Mouse (Mus musculus) neural tube, embryonic 14.5 days (tissue): ENCODE measurements around the gene Mdh2. TPM values are rescaled to one million over a fixed set of nuclear protein-coding genes. Genes with fewer than 3 reads are reported as not detected.

Source experiments
- ATAC-seq: fragments of 200-750 bp; cut with Nextera tagmentation; 2 replicates; pipeline ENCODE4 v1.8.0; 2017; ENCODE audit warnings: low read depth, mild to moderate bottlenecking, moderate TSS enrichment, moderate library complexity
- H3K27ac ChIP-seq: fragments of 300-500 bp; sonication (generic); 2 replicates; pipeline ENCODE4 v1.5.1; 2014; ENCODE audit warnings: low read depth, mild to moderate bottlenecking, control low read depth, low read length, moderate library complexity, mixed read lengths
- H3K27me3 ChIP-seq: fragments of 300-500 bp; sonication (generic); 2 replicates; pipeline ENCODE4 v1.6.1; 2014; ENCODE audit warnings: low read length; ENCODE audit not compliant: control insufficient read depth, insufficient read depth
- H3K36me3 ChIP-seq: fragments of 300-500 bp; sonication (generic); 2 replicates; pipeline ENCODE4 v1.6.1; 2014; ENCODE audit warnings: low read length, mixed read lengths; ENCODE audit not compliant: control insufficient read depth, insufficient read depth
- H3K4me1 ChIP-seq: fragments of 300-500 bp; sonication (generic); 2 replicates; pipeline ENCODE4 v1.6.1; 2014; ENCODE audit warnings: low read length; ENCODE audit not compliant: control insufficient read depth, insufficient read depth
- H3K4me2 ChIP-seq: fragments of 300-500 bp; sonication (generic); 2 replicates; pipeline ENCODE4 v1.6.1; 2014; ENCODE audit warnings: mild to moderate bottlenecking, low read depth, low read length, control low read depth
- H3K4me3 ChIP-seq: fragments of 300-500 bp; sonication (generic); 2 replicates; pipeline ENCODE4 v1.5.1; 2014; ENCODE audit warnings: low read depth, low read length, control low read depth, mixed read lengths
- H3K9ac ChIP-seq: fragments of 300-500 bp; sonication (generic); replicated peaks from 2 replicates; pipeline ENCODE4 v1.6.1; 2014; ENCODE audit warnings: low read depth, mild to moderate bottlenecking, control low read depth, low read length, mixed read lengths
- H3K9me3 ChIP-seq: fragments of 300-500 bp; sonication (generic); 2 replicates; pipeline ENCODE4 v1.6.1; 2016; ENCODE audit warnings: low read length; ENCODE audit not compliant: control insufficient read depth
- WGBS: fragments of 180-500 bp; shearing (Covaris S2); extraction: QIAGEN DNeasy Blood & Tissue Kit; methylation state at CpG from one replicate; pipeline ENCODE4 v1.1.7; 2014; 5-methylcytosine and 5-hydroxymethylcytosine counted together
- polyA plus RNA-seq: library from polyadenylated mRNA; unstranded; fragments of >200 nt; fragmentation: Nextera tagmentation; extraction: Ambion mirVana; gene quantifications from 2 replicates; pipeline ENCODE4 v1.2.1, GENCODE M21; 2014

Mdh2 gene
- 680 and 694 TPM in 2 replicates for polyA plus RNA-seq

- WGBS: 1% methylated on average over 70 of the region's 70 CpGs
- H3K4me3 ChIP-seq: peak within 1 kb of the TSS; percentile 74
- no peaks in the 10 kb centered on the region for H3K9me3 ChIP-seq
- ATAC-seq: peak; percentile 98
- H3K9ac ChIP-seq: peak within 1 kb of the TSS; percentile 93
- H3K27ac ChIP-seq: peak within 1 kb of the TSS; percentile 90
- H3K36me3 ChIP-seq: peaks cover 18% of the 10 kb centered on the region
- no peaks in the 10 kb centered on the region for H3K27me3 ChIP-seq
- peaks cover 13% of the 10 kb centered on the region for H3K4me1 ChIP-seq
- peak within 1 kb of the TSS; percentile 95 for H3K4me2 ChIP-seq
Measured at GRCm38 (mm10) chr5:135778471-135779445, at the start of gene Mdh2. Gene Mdh2 (plus strand): TSS chr5:135778480.

- 86% methylated on average over 13 of the region's 13 CpGs for WGBS
- Histone ChIP-seq H3K27me3 (no peaks in the 10 kb centered on the region), H3K27ac (no peak overlapping the region), H3K36me3 (peaks cover 51% of the 10 kb centered on the region), H3K4me1 (peaks cover 31% of the 10 kb centered on the region), H3K9me3 (no peaks in the 10 kb centered on the region), H3K4me2 (no peak overlapping the region), H3K4me3 (no peak overlapping the region), H3K9ac (no peak overlapping the region)
- ATAC-seq: no peak
Measured at GRCm38 (mm10) chr5:135729351-135729750, 48.9 kb upstream of the Mdh2 start.

GRCm38 (mm10) chr5:135730278-135730677 lies 48.0 kb upstream of the Mdh2 start:
- Histone ChIP-seq H3K4me1 (peaks cover 22% of the 10 kb centered on the region), H3K27ac (no peak overlapping the region), H3K4me3 (no peak overlapping the region), H3K27me3 (no peaks in the 10 kb centered on the region), H3K36me3 (peaks cover 60% of the 10 kb centered on the region), H3K9ac (no peak overlapping the region), H3K9me3 (no peaks in the 10 kb centered on the region), H3K4me2 (no peak overlapping the region)
- 92% methylated on average over 10 of the region's 10 CpGs for WGBS
- ATAC-seq: no peak

GRCm38 (mm10) chr5:135730916-135731315 lies 47.4 kb upstream of the Mdh2 start:
- Histone ChIP-seq H3K27me3 (no peaks in the 10 kb centered on the region), H3K4me1 (peaks cover 16% of the 10 kb centered on the region), H3K9me3 (no peaks in the 10 kb centered on the region), H3K4me2 (no peak overlapping the region), H3K9ac (no peak overlapping the region), H3K36me3 (peaks cover 64% of the 10 kb centered on the region), H3K4me3 (no peak overlapping the region), H3K27ac (no peak overlapping the region)
- 92% methylated on average over 10 of the region's 10 CpGs for WGBS
- ATAC-seq: no peak

- peaks cover 65% of the 10 kb centered on the region for H3K36me3 ChIP-seq
- WGBS: 94% methylated on average over 16 of the region's 16 CpGs
Measured at GRCm38 (mm10) chr5:135731322-135731721, 47.0 kb upstream of the Mdh2 start.

GRCm38 (mm10) chr5:135733071-135733470 lies 45.2 kb upstream of the Mdh2 start:
- Histone ChIP-seq H3K4me2 (no peak overlapping the region), H3K36me3 (peaks cover 75% of the 10 kb centered on the region), H3K4me1 (no peaks in the 10 kb centered on the region), H3K27ac (no peak overlapping the region), H3K27me3 (no peaks in the 10 kb centered on the region), H3K4me3 (no peak overlapping the region), H3K9me3 (no peaks in the 10 kb centered on the region), H3K9ac (no peak overlapping the region)
- no peak for ATAC-seq
- 92% methylated on average over 4 of the region's 4 CpGs for WGBS

More at GRCm38 (mm10) chr5:135731322-135731721, 47.0 kb upstream of the Mdh2 start:
- no peak overlapping the region for H3K27ac ChIP-seq
- ATAC-seq: no peak
- no peak overlapping the region for H3K4me2 ChIP-seq
- no peaks in the 10 kb centered on the region for H3K9me3 ChIP-seq
- no peak overlapping the region for H3K4me3 ChIP-seq
- H3K9ac ChIP-seq: no peak overlapping the region
- peaks cover 12% of the 10 kb centered on the region for H3K4me1 ChIP-seq
- H3K27me3 ChIP-seq: no peaks in the 10 kb centered on the region

GRCm38 (mm10) chr5:135734057-135734680 lies 44.1 kb upstream of the Mdh2 start:
- H3K4me1 ChIP-seq: no peaks in the 10 kb centered on the region
- no peaks in the 10 kb centered on the region for H3K9me3 ChIP-seq
- no peak overlapping the region for H3K9ac ChIP-seq
- H3K27ac ChIP-seq: no peak overlapping the region
- H3K4me2 ChIP-seq: no peak overlapping the region
- no peak for ATAC-seq
- H3K27me3 ChIP-seq: no peaks in the 10 kb centered on the region
- no peak overlapping the region for H3K4me3 ChIP-seq
- WGBS: 95% methylated on average over 40 of the region's 42 CpGs
- peaks cover 73% of the 10 kb centered on the region for H3K36me3 ChIP-seq

- no peaks in the 10 kb centered on the region for H3K4me1 ChIP-seq
- no peaks in the 10 kb centered on the region for H3K9me3 ChIP-seq
- H3K9ac ChIP-seq: no peak overlapping the region
- H3K27me3 ChIP-seq: no peaks in the 10 kb centered on the region
- no peak overlapping the region for H3K4me2 ChIP-seq
- H3K27ac ChIP-seq: no peak overlapping the region
- H3K4me3 ChIP-seq: no peak overlapping the region
- 96% methylated on average over 13 of the region's 13 CpGs for WGBS
- peaks cover 60% of the 10 kb centered on the region for H3K36me3 ChIP-seq
- ATAC-seq: no peak
Measured at GRCm38 (mm10) chr5:135735741-135736140, 42.5 kb upstream of the Mdh2 start.

- H3K27me3 ChIP-seq: no peaks in the 10 kb centered on the region
- no peak overlapping the region for H3K27ac ChIP-seq
- no peaks in the 10 kb centered on the region for H3K9me3 ChIP-seq
- no peak overlapping the region for H3K4me3 ChIP-seq
- H3K9ac ChIP-seq: no peak overlapping the region
- H3K4me2 ChIP-seq: no peak overlapping the region
- ATAC-seq: no peak
- peaks cover 52% of the 10 kb centered on the region for H3K36me3 ChIP-seq
- WGBS: 91% methylated on average over 16 of the region's 16 CpGs
- no peaks in the 10 kb centered on the region for H3K4me1 ChIP-seq
Measured at GRCm38 (mm10) chr5:135736544-135736943, 41.7 kb upstream of the Mdh2 start.
